Mouse (Mus musculus) erythroblast, embryonic 14.5 days (primary cell): ENCODE results near the gene Usp38.

Experiments used
- GATA1 ChIP-seq: IDR thresholded peaks from 2 replicates; pipeline ENCODE4 v1.6.1; 2012; ENCODE audit warnings: low read length, inconsistent platforms, mixed read lengths
- TAL1 ChIP-seq: IDR thresholded peaks from 3 replicates; pipeline ENCODE4 v1.6.1; 2012; ENCODE audit warnings: low read length, inconsistent platforms, mixed read lengths

GRCm38 (mm10) chr8:81010386-81010785 is 4.3 kb downstream of the Usp38 start:
- TF ChIP-seq GATA1 (no peak), TAL1 (no peak)
